Mouse (Mus musculus): ENCODE measurements around the gene Supt6.
"Not testable (repeated sequence)": the region's sequence is repeated elsewhere in the genome, so short reads cannot be mapped to it uniquely, and the experiment has no call there.

Supt6 gene

GRCm38 (mm10) chr11:78223586-78223985 lies 22.2 kb downstream of the Supt6 start:
- in situ Hi-C loops (cut with MboI, MseI) = loop anchor here (5.0 kb wide), 1 partner anchor 49 kb away; no protein-coding TSS in a partner anchor

DNA sequence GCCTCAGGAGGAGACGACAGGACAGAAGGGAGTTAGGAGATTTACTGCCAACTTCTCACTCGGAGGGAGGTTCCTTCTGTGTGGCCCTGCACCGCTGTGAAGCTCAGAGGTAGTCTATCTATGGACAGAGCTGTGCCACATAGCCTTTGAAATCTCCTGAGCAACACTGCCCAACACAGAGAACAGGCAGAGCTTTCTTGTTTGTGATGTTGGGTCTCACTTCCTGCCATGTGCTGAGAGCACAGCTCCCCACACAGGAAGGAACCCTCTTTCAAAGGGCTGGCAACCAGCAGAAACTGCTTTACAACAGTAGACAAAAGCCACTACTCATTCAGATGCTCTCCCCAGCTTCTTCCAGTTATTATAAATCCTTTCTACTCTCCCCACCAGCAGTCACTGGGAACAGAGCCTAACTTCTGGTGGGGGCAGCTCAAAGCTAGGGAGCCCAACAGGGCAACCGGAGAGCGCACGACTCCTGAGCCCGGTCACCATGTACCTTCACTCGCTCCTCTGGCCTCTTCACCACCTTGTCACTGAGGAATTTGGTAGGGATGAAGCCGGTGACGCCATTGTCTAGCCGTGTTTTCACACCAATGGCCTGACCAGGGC lies 30.0 kb downstream of the Supt6 start:
- in situ Hi-C loops (cut with MboI, MseI) = no loop called here

DNA sequence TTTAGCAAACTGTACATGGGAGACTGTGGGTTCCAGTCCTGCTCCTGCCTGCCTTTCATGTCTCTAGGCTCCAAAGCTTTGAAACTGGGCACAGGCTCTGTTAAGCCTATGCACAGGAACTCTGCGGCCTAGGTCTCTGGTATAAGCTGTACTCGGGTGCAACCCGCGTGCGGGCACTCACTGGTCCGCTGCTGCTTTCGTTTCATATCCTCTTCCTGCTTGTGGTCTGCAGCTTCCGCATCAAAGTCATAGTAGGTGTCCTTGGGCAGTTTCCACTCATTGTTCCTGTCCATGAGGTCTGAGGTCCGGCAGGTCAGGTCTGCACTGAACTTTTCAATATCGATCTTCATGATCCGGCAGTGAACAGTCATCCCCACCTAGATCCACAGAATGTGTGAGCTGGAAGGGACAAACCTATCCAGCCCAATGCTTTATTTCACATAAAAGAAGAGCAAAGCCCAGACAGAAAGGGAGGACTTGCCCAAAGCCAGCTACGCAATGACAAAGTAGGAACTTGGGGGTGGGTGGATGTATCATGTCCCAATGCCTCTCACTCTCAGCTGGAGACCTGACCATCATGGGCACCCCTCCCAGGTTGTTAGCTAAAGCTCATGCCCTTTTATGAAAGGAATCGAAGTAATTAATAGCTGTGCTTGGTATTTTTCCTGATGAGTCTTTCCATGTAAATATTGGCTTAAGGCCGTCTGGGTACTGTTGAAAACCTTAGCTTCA lies 32.5 kb downstream of the Supt6 start:
- in situ Hi-C loops (cut with MboI, MseI) = no loop called here

DNA sequence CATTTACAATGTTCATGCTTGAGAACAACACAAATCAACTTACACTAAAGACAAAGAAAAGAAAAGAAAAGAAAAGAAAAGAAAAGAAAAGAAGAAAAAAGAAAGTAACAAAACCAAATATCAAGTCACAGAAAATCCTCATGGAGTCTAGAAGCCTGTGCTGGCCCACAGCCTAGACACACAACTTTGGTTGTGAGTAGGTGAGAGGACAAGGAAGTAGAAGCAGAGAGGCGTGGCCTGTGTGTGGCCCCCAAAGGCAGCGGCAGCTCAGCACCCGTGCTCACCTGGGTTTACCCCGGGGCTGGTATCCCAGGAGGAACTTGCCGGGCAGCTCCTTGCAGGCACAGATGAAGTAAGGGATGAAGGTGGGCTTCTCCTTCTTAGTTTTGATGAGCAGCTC lies 34.3 kb downstream of the Supt6 start:
- in situ Hi-C loops (cut with MboI, MseI) = no loop called here

DNA sequence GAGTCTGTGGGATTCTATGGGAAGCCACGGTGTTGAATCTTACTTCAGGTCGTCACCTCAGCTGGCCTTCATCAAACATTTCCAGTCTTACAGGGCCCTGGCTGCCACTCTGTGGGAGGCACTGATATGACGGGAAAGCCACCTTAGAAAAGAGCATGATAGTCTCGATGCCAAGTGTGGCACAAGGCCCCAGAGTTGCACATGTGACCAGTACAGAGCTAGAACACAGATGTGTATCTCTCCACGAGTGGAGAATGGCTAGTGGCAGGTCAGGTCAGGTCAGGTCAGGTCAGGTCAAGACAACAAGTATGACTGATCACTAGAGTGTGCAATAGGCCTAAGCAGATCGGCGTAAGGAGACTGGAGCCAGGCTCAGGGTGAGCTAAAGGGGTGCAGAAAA lies 35.2 kb downstream of the Supt6 start:
- in situ Hi-C loops (cut with MboI, MseI) = no loop called here

DNA sequence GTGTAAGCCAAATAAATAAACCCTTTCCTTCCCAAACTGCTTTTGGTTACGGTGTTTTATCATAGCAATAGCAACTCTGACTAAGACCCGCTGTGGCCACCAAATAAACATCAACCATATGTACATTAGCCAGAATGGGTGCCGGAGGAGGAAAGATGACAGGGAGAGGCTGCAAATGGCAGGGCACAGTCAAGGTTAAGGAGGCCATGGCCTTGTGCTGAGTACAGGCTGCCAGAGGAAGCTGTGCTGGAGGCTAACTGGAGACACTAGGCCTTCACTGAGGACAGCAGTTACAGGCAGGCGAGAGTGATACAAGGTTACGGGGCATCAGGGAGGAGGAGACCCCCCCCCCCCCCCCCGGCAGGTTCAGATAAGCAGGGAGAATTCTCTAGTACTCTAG lies 35.9 kb downstream of the Supt6 start:
- in situ Hi-C loops (cut with MboI, MseI) = no loop called here

DNA sequence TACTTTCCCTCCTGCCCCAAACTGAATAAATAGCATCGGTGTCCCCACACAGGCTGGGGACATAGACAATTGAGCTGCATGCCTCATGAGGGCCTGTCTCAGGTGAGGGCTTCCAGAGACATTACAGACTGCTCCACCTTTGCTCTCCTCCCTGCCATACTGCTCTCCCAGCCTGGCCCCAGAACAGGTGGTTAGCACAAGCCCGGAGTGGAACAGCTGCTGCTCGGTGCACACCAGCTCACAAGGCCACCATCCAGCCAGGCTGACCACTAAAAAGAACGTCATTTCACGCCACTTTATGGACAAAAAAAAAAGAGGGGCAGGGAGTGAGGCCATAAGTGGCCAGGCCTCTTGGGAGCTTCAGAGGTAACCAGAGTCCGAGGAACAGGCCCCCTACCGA lies 38.6 kb downstream of the Supt6 start:
- in situ Hi-C loops (cut with MboI, MseI) = no loop called here

GRCm38 (mm10) chr11:78205361-78206206 lies 40.2 kb downstream of the Supt6 start:
- in situ Hi-C loops (cut with MboI, MseI) = no loop called here

GRCm38 (mm10) chr11:78204287-78204686 lies 41.5 kb downstream of the Supt6 start:
- in situ Hi-C loops (cut with MboI, MseI) = no loop called here

GRCm38 (mm10) chr11:78202372-78202771 lies 43.4 kb downstream of the Supt6 start:
- in situ Hi-C loops (cut with MboI, MseI) = no loop called here

DNA sequence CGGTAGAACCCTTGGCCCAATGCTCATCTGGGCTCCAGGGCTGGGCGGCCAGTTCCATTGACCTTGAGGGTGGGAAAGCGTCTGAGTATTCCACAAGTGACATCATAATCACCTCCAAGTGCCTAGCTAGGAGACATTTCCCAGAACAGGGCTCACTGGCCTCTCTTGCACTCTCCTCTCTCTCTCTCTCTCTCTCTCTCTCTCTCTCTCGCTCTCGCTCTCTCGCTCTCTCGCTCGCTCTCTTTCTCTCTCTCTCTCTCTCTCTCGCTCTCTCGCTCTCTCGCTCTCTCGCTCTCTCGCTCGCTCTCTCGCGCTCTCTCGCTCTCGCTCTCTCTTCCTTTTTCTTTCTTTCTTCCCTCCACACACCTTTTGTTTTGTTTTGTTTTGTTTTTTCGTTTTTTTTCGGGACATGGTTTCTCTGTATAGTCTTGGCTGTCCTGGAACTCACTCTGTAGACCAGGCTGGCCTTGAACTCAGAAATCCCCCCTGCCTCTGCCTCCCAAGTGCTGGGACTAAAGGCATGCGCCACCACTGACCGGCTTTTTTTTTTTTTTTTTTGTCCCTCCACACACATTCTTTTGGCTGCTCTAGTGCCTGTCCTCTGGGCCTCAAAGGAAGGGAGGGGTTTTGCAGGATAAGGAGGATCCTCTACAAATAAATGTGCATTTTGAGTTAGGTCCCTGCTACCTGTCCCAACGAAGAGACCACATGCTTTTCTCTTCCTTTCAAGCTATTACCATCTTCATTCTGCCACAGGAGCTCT lies 50.5 kb downstream of the Supt6 start:
- in situ Hi-C loops (cut with MboI, MseI) = no loop called here

GRCm38 (mm10) chr11:78194411-78195100 lies 51.2 kb downstream of the Supt6 start:
- in situ Hi-C loops (cut with MboI, MseI) = no loop called here

- in situ Hi-C loops (cut with MboI, MseI) = no loop called here
These were observed 52.7 kb downstream of the Supt6 start, which contains the start of gene Proca1 for GRCm38 (mm10) chr11:78193113-78193512. Proca1 (plus strand) TSS chr11:78193392.

DNA sequence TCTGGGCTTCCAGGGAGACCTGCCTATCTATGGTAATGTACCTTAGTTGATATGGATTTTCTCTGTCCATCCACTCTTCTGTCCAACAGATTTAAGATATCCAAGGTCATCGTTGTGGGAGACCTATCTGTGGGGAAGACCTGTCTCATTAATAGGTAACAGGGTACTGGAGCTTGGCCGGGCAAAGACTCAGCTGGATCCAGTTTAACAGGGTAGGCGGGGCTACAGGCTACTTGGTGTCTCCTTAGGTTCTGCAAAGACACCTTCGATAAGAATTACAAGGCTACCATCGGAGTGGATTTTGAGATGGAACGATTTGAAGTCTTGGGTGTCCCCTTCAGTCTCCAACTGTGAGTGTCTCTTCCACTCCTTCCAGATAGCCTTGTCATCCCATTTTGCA lies 55.7 kb downstream of the Supt6 start:
- in situ Hi-C loops (cut with MboI, MseI) = no loop called here

DNA sequence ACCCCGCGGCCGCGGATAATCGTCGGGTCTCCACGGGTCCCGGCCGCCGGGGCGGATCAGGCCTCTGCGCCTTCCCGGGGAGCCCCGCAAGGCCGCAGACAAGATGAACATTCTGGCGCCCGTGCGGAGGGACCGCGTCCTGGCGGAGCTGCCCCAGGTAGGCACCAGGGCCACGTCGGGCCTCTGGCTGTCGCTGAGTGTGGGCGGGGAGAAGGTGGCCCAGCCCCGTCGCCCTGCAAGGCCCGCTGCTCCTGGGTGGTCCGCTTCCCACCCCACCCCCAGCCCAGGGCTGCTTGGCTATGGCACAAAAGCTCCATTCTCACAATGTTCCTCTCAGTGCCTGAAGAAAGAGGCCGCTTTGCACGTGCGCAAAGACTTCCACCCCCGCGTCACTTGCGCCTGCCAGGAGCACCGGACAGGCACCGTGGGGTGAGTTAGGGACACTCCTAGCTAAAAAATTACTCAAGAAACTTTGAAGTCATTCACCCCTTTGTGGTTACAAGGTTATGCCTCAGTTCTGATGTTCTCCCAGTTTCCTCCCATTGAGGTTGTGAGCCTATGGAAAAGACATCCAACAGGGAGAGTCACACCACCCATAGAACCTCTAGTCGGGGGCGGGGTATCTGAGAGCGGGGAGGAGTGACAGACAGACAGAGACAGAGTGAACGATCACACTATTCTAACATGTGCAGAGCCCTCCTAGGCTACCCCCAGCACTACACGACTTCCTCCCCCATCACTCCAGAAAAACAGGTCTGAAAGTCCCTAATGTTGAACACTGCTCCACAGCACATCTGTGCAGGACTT lies 56.4 kb downstream of the Supt6 start:
- in situ Hi-C loops (cut with MboI, MseI) = no loop called here

DNA sequence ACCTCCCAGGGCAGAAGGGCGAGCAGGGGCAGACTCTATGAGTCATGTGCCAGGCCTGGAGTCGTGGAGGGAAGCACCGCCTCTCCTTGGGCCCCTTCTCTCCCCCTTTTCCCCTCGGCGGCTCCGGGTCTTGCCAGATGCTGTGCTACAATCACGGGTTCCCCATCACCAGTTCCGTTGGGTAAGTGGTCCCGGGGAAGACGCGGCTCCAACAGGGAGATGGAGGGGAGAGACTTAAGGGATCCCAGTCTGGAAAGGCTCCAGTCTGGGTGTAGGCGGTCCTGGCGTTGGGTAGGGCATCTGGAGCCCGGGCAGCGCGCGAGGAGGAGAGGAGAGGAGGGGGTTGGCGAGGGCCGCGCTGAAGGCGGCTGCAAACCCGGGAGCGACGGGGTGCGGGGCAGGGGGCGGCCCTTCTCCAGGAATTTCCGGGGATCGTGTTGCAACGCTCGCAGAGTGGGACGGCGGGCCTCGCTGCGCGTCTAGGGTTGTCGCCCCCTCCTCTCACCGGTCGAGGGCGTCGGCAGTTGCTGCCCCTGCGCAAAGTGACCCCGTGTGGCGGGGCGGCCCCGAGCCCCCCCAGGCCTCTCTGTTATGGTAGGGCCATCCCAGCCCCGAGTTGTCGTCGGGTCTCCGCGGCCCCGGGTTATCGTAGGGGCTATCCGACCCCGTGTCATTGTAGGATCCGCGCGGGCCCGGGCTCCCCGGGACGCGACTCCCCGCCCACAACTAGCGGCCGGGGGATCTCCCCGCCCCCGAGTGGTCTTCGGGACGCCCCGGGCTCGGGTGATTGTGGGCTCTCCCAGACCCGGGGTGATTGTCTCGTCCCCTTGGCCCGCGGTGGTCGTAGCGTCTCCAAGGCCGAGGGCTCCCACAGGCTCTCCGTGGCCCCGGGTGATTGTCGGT lies 57.2 kb downstream of the Supt6 start, which contains the start of gene Rab34:
Gene Rab34, plus strand, starts transcription at position 100 of the 903 bp plus-strand sequence.
- in situ Hi-C loops (cut with MboI, MseI) = no loop called here

DNA sequence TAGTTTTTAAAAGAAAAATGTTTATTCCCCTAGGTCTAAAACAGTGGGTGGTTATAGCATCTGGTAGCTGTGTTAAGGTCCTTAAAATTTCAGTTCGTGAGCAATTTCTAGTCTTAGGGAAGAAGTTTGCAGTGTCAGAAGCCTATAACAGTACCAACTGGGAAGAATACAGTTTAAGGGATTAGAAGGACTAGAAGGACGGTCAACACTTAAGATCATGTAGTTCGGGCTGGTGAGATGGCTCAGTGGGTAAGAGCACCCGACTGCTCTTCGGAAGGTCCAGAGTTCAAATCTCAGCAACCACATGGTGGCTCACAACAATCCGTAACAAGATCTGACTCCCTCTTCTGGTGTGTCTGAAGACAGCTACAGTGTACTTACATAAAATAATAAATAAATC lies 61.1 kb downstream of the Supt6 start:
- in situ Hi-C loops (cut with MboI, MseI) = not testable (repeated sequence)

GRCm38 (mm10) chr11:78183884-78184514 lies 61.8 kb downstream of the Supt6 start:
- in situ Hi-C loops (cut with MboI, MseI) = no loop called here
